Mouse (Mus musculus) thymus, adult 18-20 months (tissue): ENCODE data around the gene Brca1.
A peak's percentile ranks its signal among the peaks of the same experiment; 100 is the strongest.
"Not testable (repeated sequence)": the region's sequence is repeated elsewhere in the genome, so short reads cannot be mapped to it uniquely, and the experiment has no call there.

Experiments
- DNase-seq, 2 experiments: peaks; one replicate each; pipeline ENCODE4 v3.0.0; 2022; ENCODE audit warnings: mixed read lengths in 2 of 2

Brca1 gene

GRCm38 (mm10) chr11:101551751-101552475, at the start of gene Brca1, which contains the start of gene Nbr1:
TSS of gene Brca1 (minus strand) at chr11:101551955.
TSS of gene Nbr1 (plus strand) at chr11:101552149.
- DNase-seq, result peak; percentile 74 to 82

- DNase-seq, result no peak
Observed at GRCm38 (mm10) chr11:101599156-101599555, 47.4 kb upstream of the Brca1 start, which contains the start of gene Gm11634. TSS of gene Gm11634 (minus strand) at chr11:101599256.

- DNase-seq, result no peak
Observed at GRCm38 (mm10) chr11:101589989-101590624, 38.4 kb upstream of the Brca1 start.

GRCm38 (mm10) chr11:101589444-101589843, 37.7 kb upstream of the Brca1 start:
- DNase-seq, result no peak

- no peak for DNase-seq
Observed at GRCm38 (mm10) chr11:101588868-101589267, 37.1 kb upstream of the Brca1 start.

GRCm38 (mm10) chr11:101587676-101588075, 35.9 kb upstream of the Brca1 start:
- DNase-seq, result no peak

- DNase-seq, result no peak
Observed at GRCm38 (mm10) chr11:101585805-101586204, 34.0 kb upstream of the Brca1 start.

GRCm38 (mm10) chr11:101585031-101585430, 33.3 kb upstream of the Brca1 start:
- DNase-seq, result not testable (repeated sequence)

- DNase-seq, result no peak
Observed at GRCm38 (mm10) chr11:101583205-101583604, 31.4 kb upstream of the Brca1 start.

- peak; percentile 39 to 48 for DNase-seq
Observed at GRCm38 (mm10) chr11:101582054-101583035, 30.6 kb upstream of the Brca1 start, which contains the start of gene Tmem106a. TSS of gene Tmem106a (plus strand) at chr11:101582242.

GRCm38 (mm10) chr11:101581081-101581764, 29.5 kb upstream of the Brca1 start:
- DNase-seq, result no peak

- no peak for DNase-seq
Observed at GRCm38 (mm10) chr11:101576116-101576515, 24.4 kb upstream of the Brca1 start.

- DNase-seq, result no peak
Observed at GRCm38 (mm10) chr11:101568421-101568820, 16.7 kb upstream of the Brca1 start.

- peak; percentile 13 to 37 for DNase-seq
Observed at GRCm38 (mm10) chr11:101562391-101562790, 10.6 kb upstream of the Brca1 start.

GRCm38 (mm10) chr11:101556954-101557353, 5.2 kb upstream of the Brca1 start:
- DNase-seq, result no peak

GRCm38 (mm10) chr11:101556541-101556940, 4.8 kb upstream of the Brca1 start:
- no peak for DNase-seq

GRCm38 (mm10) chr11:101553354-101553930, 1.7 kb upstream of the Brca1 start:
- DNase-seq, result no peak

- DNase-seq, result peak; percentile 96 to 99
Observed at GRCm38 (mm10) chr11:101552476-101553300, 933 bp upstream of the Brca1 start.

GRCm38 (mm10) chr11:101548526-101548925, 3.2 kb downstream of the Brca1 start:
- DNase-seq, result no peak

- DNase-seq, result no peak
Observed at GRCm38 (mm10) chr11:101544132-101544531, 7.6 kb downstream of the Brca1 start.

GRCm38 (mm10) chr11:101543533-101543932, 8.2 kb downstream of the Brca1 start:
- DNase-seq, result no peak
